Mouse (Mus musculus): ENCODE data around the gene Tmem212.

DNA sequence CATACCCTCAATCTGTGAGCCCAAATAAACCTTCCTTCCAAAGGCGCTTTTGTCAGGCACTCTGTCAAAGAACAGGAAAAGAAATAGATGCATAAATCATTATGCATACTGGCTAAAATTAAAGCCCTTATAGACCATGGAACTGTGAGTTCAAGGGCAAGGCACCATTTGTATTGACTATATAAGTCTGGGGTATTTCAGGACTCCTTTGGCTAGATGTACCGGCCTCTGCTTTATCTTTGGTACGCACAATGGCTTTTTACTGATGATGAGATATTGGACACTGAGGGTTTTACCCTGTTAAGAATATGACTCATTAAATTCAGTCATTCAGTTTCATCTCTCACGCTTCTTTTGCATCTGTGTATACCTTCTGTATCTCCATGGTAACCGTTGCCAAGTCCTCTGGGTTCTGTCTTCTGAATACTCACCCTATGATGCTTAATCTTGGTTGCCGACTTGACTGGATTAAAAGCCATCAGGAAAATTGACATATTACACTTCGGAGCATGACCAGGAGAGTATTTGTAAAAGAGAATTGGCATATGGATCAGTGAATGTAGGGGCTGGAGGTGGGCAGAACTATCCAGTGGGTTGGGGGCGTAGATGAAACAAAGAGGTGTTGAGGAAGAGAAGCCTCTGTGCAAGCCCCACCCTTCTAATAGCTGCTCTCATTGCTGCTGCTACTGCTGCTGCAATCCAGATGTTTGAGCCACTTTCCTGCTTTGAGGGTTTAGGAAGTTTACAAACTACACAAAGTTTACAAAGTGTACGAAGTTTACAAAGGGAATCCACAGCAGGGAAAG, 22.7 kb downstream of the Tmem212 start:
- TF ChIP-seq MYOD1 (IDR thresholded peaks at IDR 0.05; ENCODE audit: control insufficient read depth in 1 of 3, insufficient read length in 2 of 3, low read depth in 2 of 3) (no peak), POLR2A (IDR thresholded peaks at IDR 0.05; ENCODE audit: insufficient read length, low read depth) (no peak)

All from myocyte (in vitro differentiated cells).